Mouse (Mus musculus) midbrain, embryonic 13.5 days (tissue): ENCODE results near the gene App. TPM values are rescaled to one million over a fixed set of nuclear protein-coding genes. Genes with fewer than 3 reads are reported as not detected.

Experiments
- ATAC-seq: fragments of 200-750 bp; cut with Nextera tagmentation; 2 replicates; pipeline ENCODE4 v1.8.0; 2017; ENCODE audit warnings: mild to moderate bottlenecking, moderate TSS enrichment, moderate library complexity
- H3K27ac ChIP-seq: fragments of 300-500 bp; sonication (generic); 2 replicates; pipeline ENCODE4 v1.5.1; 2015; ENCODE audit warnings: inconsistent platforms, mild to moderate bottlenecking, moderate library complexity
- H3K27me3 ChIP-seq: fragments of 300-500 bp; sonication (generic); 2 replicates; pipeline ENCODE4 v1.6.1; 2015; ENCODE audit warnings: mild to moderate bottlenecking, inconsistent platforms
- H3K36me3 ChIP-seq: fragments of 300-500 bp; sonication (generic); 2 replicates; pipeline ENCODE4 v1.6.1; 2015; ENCODE audit warnings: mild to moderate bottlenecking, inconsistent platforms
- H3K4me1 ChIP-seq: fragments of 300-500 bp; sonication (generic); replicated peaks from 2 replicates; pipeline ENCODE4 v1.6.1; 2015; ENCODE audit warnings: inconsistent platforms
- H3K4me2 ChIP-seq: fragments of 300-500 bp; sonication (generic); replicated peaks from 2 replicates; pipeline ENCODE4 v1.6.1; 2015; ENCODE audit warnings: moderate library complexity, mild to moderate bottlenecking, inconsistent platforms
- H3K4me3 ChIP-seq: fragments of 300-500 bp; sonication (generic); replicated peaks from 2 replicates; pipeline ENCODE4 v1.5.1; 2015; ENCODE audit warnings: mild to moderate bottlenecking, inconsistent platforms
- H3K9ac ChIP-seq: fragments of 300-500 bp; sonication (generic); replicated peaks from 2 replicates; pipeline ENCODE4 v1.6.1; 2015; ENCODE audit warnings: mild to moderate bottlenecking, inconsistent platforms
- H3K9me3 ChIP-seq: fragments of 300-500 bp; sonication (generic); 2 replicates; pipeline ENCODE4 v1.6.1; 2016; ENCODE audit warnings: mild to moderate bottlenecking, inconsistent platforms
- WGBS: fragments of 180-500 bp; shearing (Covaris S2); methylation state at CpG from one replicate; pipeline ENCODE4 v1.1.7; 2015; 5-methylcytosine and 5-hydroxymethylcytosine counted together
- polyA plus RNA-seq: library from polyadenylated mRNA; unstranded; fragments of >200 nt; fragmentation: Nextera tagmentation; extraction: Ambion mirVana; gene quantifications from 2 replicates; pipeline ENCODE4 v1.2.1, GENCODE M21; 2015

App gene
- polyA plus RNA-seq, 1 experiment from 2014 or later = 271 TPM

GRCm38 (mm10) chr16:85114742-85115141 is 58.8 kb downstream of the App start:
- H3K4me2 ChIP-seq = no peak overlapping the region
- ATAC-seq = no peak
- peaks cover 10% of the 10 kb centered on the region for H3K36me3 ChIP-seq
- 92% methylated on average over 1 of the region's 1 CpGs for whole genome bisulfite sequencing
- no peak overlapping the region for H3K27ac ChIP-seq
- H3K9me3 ChIP-seq = no peaks in the 10 kb centered on the region
- no peaks in the 10 kb centered on the region for H3K27me3 ChIP-seq
- H3K4me1 ChIP-seq = peaks cover 26% of the 10 kb centered on the region
- no peak overlapping the region for H3K9ac ChIP-seq
- no peak overlapping the region for H3K4me3 ChIP-seq

- Histone ChIP-seq H3K9me3 (no peaks in the 10 kb centered on the region), H3K4me1 (peaks cover 28% of the 10 kb centered on the region), H3K36me3 (peaks cover 3% of the 10 kb centered on the region), H3K4me2 (no peak overlapping the region), H3K4me3 (no peak overlapping the region), H3K9ac (no peak overlapping the region), H3K27ac (no peak overlapping the region), H3K27me3 (no peaks in the 10 kb centered on the region)
- no peak for ATAC-seq
- 88% methylated on average over 2 of the region's 2 CpGs for WGBS
These were observed 59.6 kb downstream of the App start for GRCm38 (mm10) chr16:85113941-85114340.

GRCm38 (mm10) chr16:85112254-85112653 is 61.3 kb downstream of the App start:
- 82% methylated on average over 2 of the region's 2 CpGs for WGBS
- no peak overlapping the region for H3K4me3 ChIP-seq
- ATAC-seq = no peak

DNA sequence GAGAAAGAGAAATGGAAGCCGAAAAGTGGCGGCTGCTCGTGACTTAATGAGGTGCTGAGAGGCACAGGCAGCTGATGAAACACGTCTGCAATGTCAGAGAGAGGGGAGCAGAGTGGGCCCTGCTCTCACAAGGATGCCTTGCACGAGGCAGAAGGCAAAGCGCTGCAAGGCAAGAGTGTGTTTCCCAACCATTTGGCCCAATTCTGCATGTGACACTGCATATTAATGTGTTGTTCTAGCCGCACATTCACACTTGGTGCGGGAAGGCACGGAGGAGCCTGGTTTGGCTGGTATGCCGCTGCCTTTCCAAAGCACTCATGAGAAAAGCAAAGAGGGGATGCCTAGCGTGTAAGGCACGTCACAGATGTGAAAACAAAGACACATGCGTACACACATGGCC is 63.1 kb downstream of the App start:
- H3K9ac ChIP-seq = no peak overlapping the region
- no peak overlapping the region for H3K4me2 ChIP-seq
- H3K36me3 ChIP-seq = no peaks in the 10 kb centered on the region
- peak; percentile 73 for ATAC-seq
- no peaks in the 10 kb centered on the region for H3K27me3 ChIP-seq
- H3K9me3 ChIP-seq = no peaks in the 10 kb centered on the region
- H3K27ac ChIP-seq = peak overlapping the region; percentile 30; the same call in 1 of the 2 replicates
- 58% methylated on average over 13 of the region's 13 CpGs for WGBS
- H3K4me3 ChIP-seq = no peak overlapping the region
- peaks cover 43% of the 10 kb centered on the region for H3K4me1 ChIP-seq

More at GRCm38 (mm10) chr16:85112254-85112653, 61.3 kb downstream of the App start:
- no peaks in the 10 kb centered on the region for H3K36me3 ChIP-seq
- no peaks in the 10 kb centered on the region for H3K27me3 ChIP-seq
- H3K9ac ChIP-seq = no peak overlapping the region
- no peak overlapping the region for H3K27ac ChIP-seq
- H3K4me2 ChIP-seq = no peak overlapping the region
- no peaks in the 10 kb centered on the region for H3K9me3 ChIP-seq
- peaks cover 24% of the 10 kb centered on the region for H3K4me1 ChIP-seq

GRCm38 (mm10) chr16:85108486-85108885 is 65.1 kb downstream of the App start:
- no peak overlapping the region for H3K27ac ChIP-seq
- H3K4me2 ChIP-seq = no peak overlapping the region
- no peaks in the 10 kb centered on the region for H3K36me3 ChIP-seq
- peaks cover 45% of the 10 kb centered on the region for H3K4me1 ChIP-seq
- no peak overlapping the region for H3K4me3 ChIP-seq
- WGBS = 91% methylated on average over 7 of the region's 7 CpGs
- H3K27me3 ChIP-seq = no peaks in the 10 kb centered on the region
- H3K9ac ChIP-seq = no peak overlapping the region
- no peaks in the 10 kb centered on the region for H3K9me3 ChIP-seq
- no peak for ATAC-seq

- peak; percentile 57 for ATAC-seq
- H3K4me1 ChIP-seq = peaks cover 47% of the 10 kb centered on the region
- no peak overlapping the region for H3K4me3 ChIP-seq
- no peak overlapping the region for H3K9ac ChIP-seq
- H3K27me3 ChIP-seq = no peaks in the 10 kb centered on the region
- peak overlapping the region; percentile 55 for H3K27ac ChIP-seq
- peaks cover 9% of the 10 kb centered on the region for H3K36me3 ChIP-seq
- 50% methylated on average over 9 of the region's 9 CpGs for whole genome bisulfite sequencing
- no peaks in the 10 kb centered on the region for H3K9me3 ChIP-seq
- H3K4me2 ChIP-seq = no peak overlapping the region
These were observed 66.8 kb downstream of the App start for GRCm38 (mm10) chr16:85106644-85107323.

DNA sequence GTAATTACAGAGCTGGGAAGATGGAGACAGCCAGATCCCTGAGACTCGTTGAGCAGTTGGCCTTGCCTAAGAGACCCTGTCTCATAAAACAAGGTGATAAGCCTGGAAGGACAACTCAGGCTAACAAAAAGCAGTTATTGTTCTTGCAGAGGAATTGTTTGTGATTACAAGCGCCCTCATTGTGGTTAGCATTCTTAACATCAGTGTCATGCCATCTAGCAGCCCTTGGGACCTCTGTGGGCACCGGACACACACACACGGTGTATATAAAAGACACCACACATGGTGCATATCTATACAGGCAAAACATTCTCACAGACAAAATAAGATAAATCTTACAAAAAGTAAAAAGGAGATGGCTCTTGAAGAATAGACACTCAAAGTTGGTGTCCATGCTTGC is 68.0 kb downstream of the App start:
- Histone ChIP-seq H3K9me3 (no peaks in the 10 kb centered on the region), H3K27me3 (no peaks in the 10 kb centered on the region), H3K4me1 (peaks cover 46% of the 10 kb centered on the region), H3K9ac (no peak overlapping the region), H3K4me3 (no peak overlapping the region), H3K36me3 (peaks cover 13% of the 10 kb centered on the region), H3K27ac (peak overlapping the region; percentile 25; the same call in 1 of the 2 replicates), H3K4me2 (no peak overlapping the region)
- 71% methylated on average over 4 of the region's 4 CpGs for WGBS
- no peak for ATAC-seq

GRCm38 (mm10) chr16:85103116-85103787 is 70.3 kb downstream of the App start:
- no peaks in the 10 kb centered on the region for H3K9me3 ChIP-seq
- no peak overlapping the region for H3K4me2 ChIP-seq
- H3K27ac ChIP-seq = 0 out of 2 replicates have a peak overlapping the region, but pooled peaks have one; percentile 19
- H3K36me3 ChIP-seq = peaks cover 18% of the 10 kb centered on the region
- H3K9ac ChIP-seq = no peak overlapping the region
- WGBS = 87% methylated on average over 13 of the region's 13 CpGs
- H3K27me3 ChIP-seq = no peaks in the 10 kb centered on the region
- no peak overlapping the region for H3K4me3 ChIP-seq
- ATAC-seq = no peak
- H3K4me1 ChIP-seq = peaks cover 43% of the 10 kb centered on the region

DNA sequence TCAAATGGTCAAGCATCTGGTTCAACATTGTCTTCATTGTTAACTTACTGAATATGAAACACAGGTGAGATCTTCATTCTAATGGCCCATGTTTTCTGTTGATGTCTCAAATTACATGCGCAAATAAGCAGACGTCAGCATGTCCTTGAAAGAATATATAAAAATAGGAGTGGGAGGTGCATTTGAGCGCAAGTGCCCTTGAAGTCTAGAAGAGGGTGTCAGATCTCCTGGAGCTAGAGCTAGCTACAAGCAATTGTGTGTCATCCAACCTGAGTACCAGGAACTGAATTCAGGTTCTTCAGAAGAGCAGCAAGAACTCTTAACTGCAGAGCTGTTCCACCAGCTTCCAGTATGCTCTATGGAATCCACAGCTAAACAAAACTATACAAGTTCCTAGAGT is 72.0 kb downstream of the App start:
- H3K9me3 ChIP-seq = no peaks in the 10 kb centered on the region
- peaks cover 39% of the 10 kb centered on the region for H3K4me1 ChIP-seq
- H3K27ac ChIP-seq = no peak overlapping the region
- H3K4me3 ChIP-seq = no peak overlapping the region
- H3K9ac ChIP-seq = no peak overlapping the region
- H3K36me3 ChIP-seq = peaks cover 21% of the 10 kb centered on the region
- no peak for ATAC-seq
- H3K27me3 ChIP-seq = no peaks in the 10 kb centered on the region
- H3K4me2 ChIP-seq = no peak overlapping the region
- WGBS = 85% methylated on average over 3 of the region's 3 CpGs

GRCm38 (mm10) chr16:85100806-85101205 is 72.8 kb downstream of the App start:
- 34% methylated on average over 3 of the region's 3 CpGs for WGBS
- no peaks in the 10 kb centered on the region for H3K27me3 ChIP-seq
- no peak overlapping the region for H3K9ac ChIP-seq
- no peak overlapping the region for H3K27ac ChIP-seq
- H3K4me2 ChIP-seq = no peak overlapping the region
- peak; percentile 28; the same call in 1 of the 2 replicates for ATAC-seq
- H3K9me3 ChIP-seq = no peaks in the 10 kb centered on the region
- peaks cover 39% of the 10 kb centered on the region for H3K4me1 ChIP-seq
- H3K36me3 ChIP-seq = peaks cover 21% of the 10 kb centered on the region
- H3K4me3 ChIP-seq = no peak overlapping the region

DNA sequence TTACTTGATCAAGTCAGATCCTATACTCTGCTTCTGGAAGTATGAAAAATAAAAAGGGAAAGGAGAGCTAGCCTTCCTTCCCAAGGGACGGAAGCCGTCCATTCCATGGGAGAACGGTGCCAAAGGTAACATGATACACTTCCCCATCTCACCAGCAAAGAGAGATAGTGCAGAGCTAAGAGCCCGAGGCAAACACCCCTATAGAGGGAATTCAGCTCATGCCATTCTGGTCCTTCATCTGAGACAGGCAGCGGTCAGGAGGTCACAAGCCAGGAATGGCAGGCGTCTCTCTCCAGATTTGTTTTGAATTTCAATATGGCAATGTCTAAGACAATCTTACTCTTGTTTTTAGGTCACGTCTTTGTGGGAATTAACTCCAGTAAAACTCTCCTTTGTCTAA is 74.1 kb downstream of the App start:
- H3K27ac ChIP-seq = no peak overlapping the region
- no peak for ATAC-seq
- no peak overlapping the region for H3K4me3 ChIP-seq

GRCm38 (mm10) chr16:85099044-85099443 is 74.5 kb downstream of the App start:
- Histone ChIP-seq H3K9ac (no peak overlapping the region), H3K36me3 (peaks cover 21% of the 10 kb centered on the region), H3K27ac (no peak overlapping the region), H3K27me3 (no peaks in the 10 kb centered on the region), H3K9me3 (no peaks in the 10 kb centered on the region), H3K4me2 (no peak overlapping the region), H3K4me3 (no peak overlapping the region), H3K4me1 (peaks cover 39% of the 10 kb centered on the region)
- 93% methylated on average over 7 of the region's 7 CpGs for WGBS
- ATAC-seq = no peak

More for the DNA sequence above, 74.1 kb downstream of the App start:
- peaks cover 39% of the 10 kb centered on the region for H3K4me1 ChIP-seq
- peaks cover 21% of the 10 kb centered on the region for H3K36me3 ChIP-seq
- H3K9me3 ChIP-seq = no peaks in the 10 kb centered on the region
- H3K9ac ChIP-seq = no peak overlapping the region
- H3K4me2 ChIP-seq = no peak overlapping the region
- 67% methylated on average over 7 of the region's 7 CpGs for WGBS
- H3K27me3 ChIP-seq = no peaks in the 10 kb centered on the region
